Mouse (Mus musculus): ENCODE data around the gene Wwp2. TPM values are rescaled to one million over a fixed set of nuclear protein-coding genes. Genes with fewer than 3 reads are reported as not detected.

The Wwp2 gene
- polyA plus RNA-seq, 1 experiment from 2014 or later = 33.2 TPM

- 0 out of 2 replicates have a peak, but pooled peaks cover 7% of the 10 kb centered on the region for H3K4me1 ChIP-seq
Measured at GRCm38 (mm10) chr8:107545621-107546152, 109.5 kb downstream of the Wwp2 start.

GRCm38 (mm10) chr8:107546154-107546553 is 110.0 kb downstream of the Wwp2 start:
- no peak overlapping the region for H3K4me2 ChIP-seq
- H3K9me3 ChIP-seq = no peaks in the 10 kb centered on the region
- H3K9ac ChIP-seq = no peak overlapping the region
- H3K27ac ChIP-seq = no peak overlapping the region
- H3K4me3 ChIP-seq (replicated peaks) = no peak overlapping the region
- WGBS = 86% methylated on average over 4 of the region's 4 CpGs
- no peak for ATAC-seq (ENCODE audit: insufficient read depth, low FRiP score, low read depth)
- H3K36me3 ChIP-seq = no peaks in the 10 kb centered on the region
- 0 out of 2 replicates have a peak, but pooled peaks cover 7% of the 10 kb centered on the region for H3K4me1 ChIP-seq
- H3K27me3 ChIP-seq (replicated peaks) = no peaks in the 10 kb centered on the region

More at GRCm38 (mm10) chr8:107545621-107546152, 109.5 kb downstream of the Wwp2 start:
- Histone ChIP-seq H3K4me2 (no peak overlapping the region), H3K9ac (no peak overlapping the region), H3K27me3 (replicated peaks) (no peaks in the 10 kb centered on the region), H3K4me3 (replicated peaks) (no peak overlapping the region), H3K36me3 (no peaks in the 10 kb centered on the region), H3K27ac (no peak overlapping the region), H3K9me3 (no peaks in the 10 kb centered on the region)
- no peak for ATAC-seq (ENCODE audit: insufficient read depth, low FRiP score, low read depth)
- WGBS = 91% methylated on average over 11 of the region's 11 CpGs

GRCm38 (mm10) chr8:107546817-107547216 is 110.7 kb downstream of the Wwp2 start:
- ATAC-seq (ENCODE audit: insufficient read depth, low FRiP score, low read depth) = no peak
- H3K27me3 ChIP-seq (replicated peaks) = no peaks in the 10 kb centered on the region
- no peaks in the 10 kb centered on the region for H3K36me3 ChIP-seq
- 0 out of 2 replicates have a peak, but pooled peaks cover 7% of the 10 kb centered on the region for H3K4me1 ChIP-seq
- H3K9me3 ChIP-seq = no peaks in the 10 kb centered on the region
- no peak overlapping the region for H3K4me3 ChIP-seq (replicated peaks)
- no peak overlapping the region for H3K27ac ChIP-seq
- 79% methylated on average over 8 of the region's 8 CpGs for WGBS
- H3K4me2 ChIP-seq = no peak overlapping the region
- no peak overlapping the region for H3K9ac ChIP-seq

- WGBS = 66% methylated on average over 6 of the region's 6 CpGs
- no peak overlapping the region for H3K4me3 ChIP-seq (replicated peaks)
- H3K27me3 ChIP-seq (replicated peaks) = no peaks in the 10 kb centered on the region
- H3K9ac ChIP-seq = no peak overlapping the region
- H3K4me2 ChIP-seq = no peak overlapping the region
- no peaks in the 10 kb centered on the region for H3K36me3 ChIP-seq
- no peak overlapping the region for H3K27ac ChIP-seq
- H3K4me1 ChIP-seq = no peaks in the 10 kb centered on the region
- no peak for ATAC-seq (ENCODE audit: insufficient read depth, low FRiP score, low read depth)
- H3K9me3 ChIP-seq = no peaks in the 10 kb centered on the region
Measured at GRCm38 (mm10) chr8:107552234-107552633, 116.1 kb downstream of the Wwp2 start.

GRCm38 (mm10) chr8:107555231-107555630 is 119.1 kb downstream of the Wwp2 start:
- Histone ChIP-seq H3K27ac (no peak overlapping the region), H3K4me3 (replicated peaks) (no peak overlapping the region), H3K4me1 (no peaks in the 10 kb centered on the region), H3K27me3 (replicated peaks) (no peaks in the 10 kb centered on the region), H3K36me3 (no peaks in the 10 kb centered on the region), H3K9me3 (no peaks in the 10 kb centered on the region), H3K9ac (no peak overlapping the region), H3K4me2 (no peak overlapping the region)
- ATAC-seq (ENCODE audit: insufficient read depth, low FRiP score, low read depth) = no peak
- WGBS = 90% methylated on average over 10 of the region's 10 CpGs

- Histone ChIP-seq H3K9me3 (no peaks in the 10 kb centered on the region), H3K27ac (no peak overlapping the region), H3K9ac (no peak overlapping the region), H3K4me2 (no peak overlapping the region), H3K4me3 (replicated peaks) (no peak overlapping the region), H3K4me1 (no peaks in the 10 kb centered on the region), H3K27me3 (replicated peaks) (no peaks in the 10 kb centered on the region), H3K36me3 (no peaks in the 10 kb centered on the region)
- 42% methylated on average over 12 of the region's 12 CpGs for WGBS
- peak; percentile 67 for ATAC-seq (ENCODE audit: insufficient read depth, low FRiP score, low read depth)
Measured at GRCm38 (mm10) chr8:107556511-107556936, 120.4 kb downstream of the Wwp2 start.

- no peak overlapping the region for H3K4me3 ChIP-seq (replicated peaks)
- no peaks in the 10 kb centered on the region for H3K9me3 ChIP-seq
- 34% methylated on average over 16 of the region's 16 CpGs for WGBS
- peak overlapping the region; percentile 8; the same call in 1 of the 2 replicates for H3K4me2 ChIP-seq
- no peak for ATAC-seq (ENCODE audit: insufficient read depth, low FRiP score, low read depth)
- H3K9ac ChIP-seq = no peak overlapping the region
- no peak overlapping the region for H3K27ac ChIP-seq
- H3K4me1 ChIP-seq = no peaks in the 10 kb centered on the region
- H3K36me3 ChIP-seq = no peaks in the 10 kb centered on the region
- no peaks in the 10 kb centered on the region for H3K27me3 ChIP-seq (replicated peaks)
Measured at GRCm38 (mm10) chr8:107560820-107561536, 124.8 kb downstream of the Wwp2 start.

GRCm38 (mm10) chr8:107562164-107562563 is 126.0 kb downstream of the Wwp2 start:
- 68% methylated on average over 9 of the region's 9 CpGs for WGBS
- Histone ChIP-seq H3K4me1 (no peaks in the 10 kb centered on the region), H3K27ac (no peak overlapping the region), H3K9ac (no peak overlapping the region), H3K36me3 (no peaks in the 10 kb centered on the region), H3K4me2 (no peak overlapping the region), H3K27me3 (replicated peaks) (no peaks in the 10 kb centered on the region), H3K9me3 (no peaks in the 10 kb centered on the region), H3K4me3 (replicated peaks) (no peak overlapping the region)
- no peak for ATAC-seq (ENCODE audit: insufficient read depth, low FRiP score, low read depth)

GRCm38 (mm10) chr8:107571046-107571445 is 134.9 kb downstream of the Wwp2 start:
- H3K27me3 ChIP-seq (replicated peaks) = no peaks in the 10 kb centered on the region
- no peak for ATAC-seq (ENCODE audit: insufficient read depth, low FRiP score, low read depth)
- WGBS = 72% methylated on average over 2 of the region's 2 CpGs

GRCm38 (mm10) chr8:107571486-107572135 is 135.4 kb downstream of the Wwp2 start:
- WGBS = 60% methylated on average over 7 of the region's 7 CpGs

More at GRCm38 (mm10) chr8:107571046-107571445, 134.9 kb downstream of the Wwp2 start:
- no peaks in the 10 kb centered on the region for H3K36me3 ChIP-seq
- no peaks in the 10 kb centered on the region for H3K4me1 ChIP-seq
- no peak overlapping the region for H3K9ac ChIP-seq
- no peak overlapping the region for H3K4me3 ChIP-seq (replicated peaks)
- H3K4me2 ChIP-seq = no peak overlapping the region
- no peak overlapping the region for H3K27ac ChIP-seq
- no peaks in the 10 kb centered on the region for H3K9me3 ChIP-seq

GRCm38 (mm10) chr8:107572497-107572896 is 136.3 kb downstream of the Wwp2 start:
- no peaks in the 10 kb centered on the region for H3K9me3 ChIP-seq
- H3K4me1 ChIP-seq = 0 out of 2 replicates have a peak, but pooled peaks cover 4% of the 10 kb centered on the region
- no peak overlapping the region for H3K9ac ChIP-seq
- H3K27ac ChIP-seq = no peak overlapping the region
- H3K27me3 ChIP-seq (replicated peaks) = no peaks in the 10 kb centered on the region
- 60% methylated on average over 4 of the region's 4 CpGs for WGBS
- no peak overlapping the region for H3K4me3 ChIP-seq (replicated peaks)
- no peaks in the 10 kb centered on the region for H3K36me3 ChIP-seq
- ATAC-seq (ENCODE audit: insufficient read depth, low FRiP score, low read depth) = no peak
- no peak overlapping the region for H3K4me2 ChIP-seq

More at GRCm38 (mm10) chr8:107571486-107572135, 135.4 kb downstream of the Wwp2 start:
- H3K9me3 ChIP-seq = no peaks in the 10 kb centered on the region
- no peak overlapping the region for H3K9ac ChIP-seq
- no peaks in the 10 kb centered on the region for H3K27me3 ChIP-seq (replicated peaks)
- peak; percentile 54; the same call in 1 of the 2 replicates for ATAC-seq (ENCODE audit: insufficient read depth, low FRiP score, low read depth)
- H3K4me2 ChIP-seq = no peak overlapping the region
- no peak overlapping the region for H3K27ac ChIP-seq
- 0 out of 2 replicates have a peak, but pooled peaks cover 4% of the 10 kb centered on the region for H3K4me1 ChIP-seq
- no peak overlapping the region for H3K4me3 ChIP-seq (replicated peaks)
- no peaks in the 10 kb centered on the region for H3K36me3 ChIP-seq

GRCm38 (mm10) chr8:107574771-107575170 is 138.6 kb downstream of the Wwp2 start:
- Histone ChIP-seq H3K4me3 (replicated peaks) (no peak overlapping the region), H3K4me1 (0 out of 2 replicates have a peak, but pooled peaks cover 4% of the 10 kb centered on the region), H3K27ac (no peak overlapping the region), H3K4me2 (no peak overlapping the region), H3K9ac (no peak overlapping the region), H3K36me3 (peaks cover 15% of the 10 kb centered on the region), H3K27me3 (replicated peaks) (no peaks in the 10 kb centered on the region), H3K9me3 (no peaks in the 10 kb centered on the region)
- no peak for ATAC-seq (ENCODE audit: insufficient read depth, low FRiP score, low read depth)
- WGBS = 77% methylated on average over 3 of the region's 3 CpGs
